Mouse (Mus musculus) adrenal gland, postnatal 14 days (tissue): ENCODE results near the gene Ubqln4. TPM values are rescaled to one million over a fixed set of nuclear protein-coding genes. Genes with fewer than 3 reads are reported as not detected.

Experiments used
- DNase-seq: peaks from one replicate; pipeline ENCODE4 v3.0.0; 2021; ENCODE audit warnings: mixed read lengths
- total RNA-seq: library from RNA; stranded (reverse); gene quantifications from 2 replicates; pipeline ENCODE4 v1.2.3, GENCODE M21; 2021

The Ubqln4 gene
- total RNA-seq, 1 experiment from 2014 or later = 75.3 TPM

GRCm38 (mm10) chr3:88525021-88525420 lies 28.5 kb upstream of the Ubqln4 start:
- no peak for DNase-seq

DNA sequence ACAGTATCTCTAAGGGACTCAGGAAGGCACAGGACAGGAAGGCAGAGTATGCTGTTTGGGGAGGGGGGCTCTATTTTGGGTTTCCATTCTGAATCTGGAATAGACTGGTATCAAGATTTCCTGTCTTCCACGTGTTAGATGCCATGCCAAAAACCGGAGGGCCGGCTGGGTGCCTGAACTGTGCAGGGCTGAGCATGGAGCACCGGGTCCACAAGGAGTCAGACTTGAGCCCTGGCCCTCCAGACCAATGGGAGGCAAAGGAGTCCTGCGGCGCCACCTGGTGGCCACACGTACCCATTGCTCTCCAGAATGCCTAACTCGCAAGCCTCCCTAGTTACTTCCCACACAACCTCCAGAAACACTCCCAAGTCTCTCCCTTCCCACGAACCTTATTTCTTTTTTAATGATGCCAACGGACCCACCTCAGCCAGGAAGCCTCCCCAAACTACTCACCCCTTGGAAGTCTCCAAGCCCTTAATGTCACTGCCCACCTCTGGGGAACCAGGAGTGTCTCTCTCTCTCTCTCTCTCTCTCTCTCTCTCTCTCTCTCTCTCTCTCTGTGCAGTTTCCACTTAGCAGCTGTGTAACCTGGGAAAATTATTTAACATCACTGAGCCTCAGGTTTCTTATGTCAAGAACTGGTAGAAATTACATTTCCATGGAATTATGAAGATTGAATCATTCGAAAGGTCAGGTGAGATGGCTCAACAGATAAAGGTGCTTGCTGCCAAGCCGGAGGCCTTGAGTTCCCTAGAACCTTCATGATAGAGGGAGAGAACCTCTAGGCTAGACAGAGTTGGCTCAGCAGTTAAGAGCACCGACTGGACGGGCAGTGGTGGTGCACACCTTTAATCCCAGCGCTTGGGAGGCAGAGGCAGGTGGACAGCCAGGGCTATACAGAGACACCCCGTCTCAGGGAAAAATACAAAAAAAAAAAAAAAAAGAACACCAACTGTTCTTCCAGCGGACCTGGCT lies 27.1 kb upstream of the Ubqln4 start:
- peak; percentile 94 for DNase-seq

- peak; percentile 37 for DNase-seq
Observed at GRCm38 (mm10) chr3:88527565-88527964, 26.0 kb upstream of the Ubqln4 start.

- no peak for DNase-seq
Observed at GRCm38 (mm10) chr3:88528646-88529045, 24.9 kb upstream of the Ubqln4 start.

- DNase-seq = no peak
Observed at GRCm38 (mm10) chr3:88529204-88530000, 24.2 kb upstream of the Ubqln4 start.

- no peak for DNase-seq
Observed at GRCm38 (mm10) chr3:88530082-88530864, 23.3 kb upstream of the Ubqln4 start.

GRCm38 (mm10) chr3:88531348-88532298 lies 21.9 kb upstream of the Ubqln4 start:
- peak; percentile 93 for DNase-seq

- DNase-seq = no peak
Observed at GRCm38 (mm10) chr3:88532299-88532674, 21.3 kb upstream of the Ubqln4 start, which contains the start of gene Mex3a. Mex3a (plus strand) TSS chr3:88532395.

DNA sequence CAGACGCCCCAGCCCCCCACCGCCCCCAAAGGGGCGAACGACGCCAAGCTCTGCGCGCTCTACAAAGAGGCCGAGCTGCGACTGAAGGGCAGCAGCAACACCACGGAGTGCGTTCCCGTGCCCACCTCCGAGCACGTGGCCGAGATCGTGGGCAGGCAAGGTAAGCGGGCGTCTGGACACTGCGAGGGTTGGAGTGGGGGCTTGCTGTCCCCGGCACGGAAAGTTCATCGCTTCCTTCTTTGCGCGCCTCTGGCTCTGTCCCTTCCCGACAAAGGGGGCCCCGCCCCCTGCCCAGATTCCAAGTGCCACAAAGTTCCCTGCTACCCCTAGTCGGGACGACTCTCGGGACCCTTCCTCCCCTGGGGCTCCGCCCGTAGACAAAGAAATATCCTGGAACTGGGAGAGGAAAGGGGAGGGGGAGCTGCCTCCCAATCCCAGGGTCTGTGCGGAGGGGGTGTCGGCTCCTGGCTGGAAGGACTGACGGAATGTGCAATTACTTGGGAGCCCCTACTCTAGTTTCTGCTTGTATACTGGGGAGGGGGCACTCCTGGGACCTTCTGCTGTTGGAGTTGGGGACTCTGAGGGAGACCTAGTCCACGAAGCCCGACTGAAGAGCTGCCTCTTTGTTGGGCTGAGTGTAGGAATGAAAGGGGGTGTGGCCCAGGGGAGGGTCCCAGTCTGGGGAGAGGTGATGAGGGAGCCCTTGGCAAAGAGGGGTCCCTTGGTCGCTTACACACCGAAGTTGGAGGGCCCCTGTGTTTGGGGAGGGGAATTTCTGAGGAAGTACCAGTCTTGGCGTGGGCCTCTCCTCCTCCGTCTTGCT lies 20.7 kb upstream of the Ubqln4 start:
- DNase-seq = peak; percentile 52

DNA sequence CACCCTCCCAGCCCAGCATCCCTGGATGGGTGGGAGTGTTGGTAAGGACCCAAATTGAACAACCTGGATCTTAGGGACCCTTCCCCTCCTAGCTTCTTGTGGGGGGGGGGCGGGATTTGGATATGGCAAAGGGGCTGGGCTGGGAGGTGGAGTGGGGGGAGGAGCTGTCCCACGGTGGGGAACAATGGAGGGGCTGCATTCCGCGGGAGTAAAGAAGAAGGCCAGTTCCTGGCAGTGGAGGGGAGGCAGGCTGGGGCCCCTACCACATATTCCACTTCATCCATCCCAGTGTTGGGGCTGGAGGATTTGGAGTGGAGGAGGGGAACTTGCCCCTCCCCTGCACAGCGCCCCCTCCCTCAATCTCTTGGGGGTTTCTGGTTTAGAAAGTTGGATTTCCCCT lies 19.9 kb upstream of the Ubqln4 start:
- no peak for DNase-seq

DNA sequence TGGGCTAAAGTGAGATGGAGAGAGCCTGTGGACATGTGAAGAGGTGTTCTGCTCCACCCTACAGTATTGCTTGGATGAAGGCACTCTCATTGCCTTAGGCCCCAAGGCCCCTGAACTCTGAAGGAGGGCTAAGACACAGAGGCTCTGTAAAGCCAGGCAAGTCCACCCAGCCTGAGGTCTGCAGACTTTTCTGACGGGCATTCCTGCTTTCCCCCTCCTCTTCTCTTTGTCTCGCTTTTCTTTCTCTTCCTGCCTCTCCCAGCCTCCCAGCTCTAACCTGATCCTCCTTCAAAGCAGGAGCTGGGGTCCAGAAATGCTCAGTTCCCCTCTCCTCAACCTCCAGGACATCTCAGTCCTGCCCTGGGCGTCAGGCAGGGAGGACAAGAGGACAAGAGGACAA lies 18.6 kb upstream of the Ubqln4 start:
- no peak for DNase-seq

GRCm38 (mm10) chr3:88535527-88535926 lies 18.0 kb upstream of the Ubqln4 start:
- no peak for DNase-seq

DNA sequence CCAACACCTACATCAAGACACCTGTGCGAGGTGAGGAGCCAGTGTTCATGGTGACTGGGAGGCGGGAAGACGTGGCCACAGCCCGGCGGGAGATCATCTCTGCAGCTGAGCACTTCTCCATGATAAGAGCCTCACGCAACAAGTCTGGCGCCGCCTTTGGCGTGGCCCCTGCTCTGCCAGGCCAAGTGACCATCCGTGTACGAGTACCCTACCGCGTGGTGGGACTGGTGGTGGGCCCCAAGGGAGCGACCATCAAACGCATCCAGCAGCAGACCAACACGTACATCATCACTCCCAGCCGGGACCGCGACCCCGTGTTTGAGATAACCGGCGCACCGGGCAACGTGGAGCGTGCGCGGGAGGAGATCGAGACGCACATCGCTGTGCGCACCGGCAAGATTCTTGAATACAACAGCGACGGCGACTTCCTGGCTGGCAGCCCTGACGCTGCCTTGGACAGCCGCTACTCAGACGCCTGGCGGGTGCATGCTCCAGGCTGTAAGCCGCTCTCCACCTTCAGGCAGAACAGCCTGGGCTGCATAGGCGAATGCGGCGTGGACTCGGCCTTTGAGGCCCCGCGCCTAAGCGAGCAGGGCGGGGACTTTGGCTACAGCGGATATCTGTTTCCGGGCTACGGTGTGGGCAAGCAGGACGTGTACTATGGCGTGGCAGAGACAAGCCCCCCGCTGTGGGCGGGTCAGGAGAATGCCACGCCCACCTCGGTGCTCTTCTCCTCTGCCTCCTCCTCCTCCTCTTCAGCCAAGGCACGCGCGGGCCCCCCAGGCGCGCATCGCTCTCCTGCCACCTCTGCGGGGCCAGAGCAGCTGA lies 17.2 kb upstream of the Ubqln4 start:
- peak; percentile 86 for DNase-seq

DNA sequence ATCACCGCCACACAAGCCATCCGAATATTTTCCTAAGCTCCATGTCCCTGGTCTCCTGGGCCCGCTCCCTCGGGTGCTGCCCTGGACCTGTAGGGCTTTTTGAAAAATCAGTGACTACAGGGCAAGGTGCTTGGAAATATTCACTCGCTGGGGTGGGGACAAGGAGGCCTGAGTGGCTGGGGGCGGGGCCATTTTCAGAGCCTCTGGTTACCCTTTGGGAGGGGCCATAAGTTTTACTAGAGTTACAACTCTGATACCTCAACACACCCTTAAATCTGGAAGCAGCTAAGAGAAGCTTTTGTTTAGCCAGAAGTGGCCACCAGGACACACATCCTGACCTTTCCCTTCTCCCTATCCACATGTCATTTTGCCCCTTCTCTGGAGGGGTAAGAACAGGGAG lies 16.4 kb upstream of the Ubqln4 start:
- DNase-seq = no peak

DNA sequence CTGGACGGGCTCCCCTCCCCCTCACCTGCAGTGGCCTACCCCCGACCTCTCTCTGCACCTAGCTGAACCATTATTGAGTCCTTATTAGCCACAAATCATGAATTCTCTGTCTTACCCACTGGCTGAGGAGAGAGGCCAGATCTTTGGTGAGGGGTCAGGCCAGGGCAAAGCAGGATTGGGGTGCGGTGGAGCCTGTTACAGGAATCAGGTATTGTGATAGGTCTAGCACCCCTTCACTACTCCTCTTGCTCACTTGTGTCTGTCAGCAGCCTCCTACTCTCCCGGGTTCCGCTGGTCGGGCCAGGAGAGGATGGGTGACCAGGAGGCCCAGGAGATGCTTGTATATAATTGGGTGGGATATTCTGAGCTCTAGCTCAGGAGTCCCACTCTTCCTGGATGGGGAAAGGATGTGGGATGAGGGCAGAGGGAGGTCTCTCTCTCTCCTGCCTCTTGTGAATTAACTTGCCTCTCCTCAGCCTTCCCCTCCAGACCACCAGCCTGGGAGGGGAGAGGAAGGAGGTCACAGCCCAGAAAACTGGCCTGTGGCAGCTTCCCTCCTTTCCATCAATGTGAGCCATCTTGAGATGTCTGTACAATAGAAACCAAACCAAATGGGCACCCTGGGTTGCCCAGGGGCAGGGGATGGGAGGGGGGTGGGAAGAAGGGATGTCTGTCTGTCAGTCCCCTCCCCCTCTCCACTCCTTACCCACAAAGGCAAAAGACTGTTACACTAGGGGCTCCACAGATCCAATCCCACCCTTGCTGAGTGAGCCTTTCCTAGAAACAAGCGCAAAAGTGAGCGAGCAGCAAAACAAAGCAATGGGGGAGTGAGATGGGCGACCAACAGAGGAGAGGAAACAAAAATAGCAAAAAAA lies 15.1 kb upstream of the Ubqln4 start:
- no peak for DNase-seq

DNA sequence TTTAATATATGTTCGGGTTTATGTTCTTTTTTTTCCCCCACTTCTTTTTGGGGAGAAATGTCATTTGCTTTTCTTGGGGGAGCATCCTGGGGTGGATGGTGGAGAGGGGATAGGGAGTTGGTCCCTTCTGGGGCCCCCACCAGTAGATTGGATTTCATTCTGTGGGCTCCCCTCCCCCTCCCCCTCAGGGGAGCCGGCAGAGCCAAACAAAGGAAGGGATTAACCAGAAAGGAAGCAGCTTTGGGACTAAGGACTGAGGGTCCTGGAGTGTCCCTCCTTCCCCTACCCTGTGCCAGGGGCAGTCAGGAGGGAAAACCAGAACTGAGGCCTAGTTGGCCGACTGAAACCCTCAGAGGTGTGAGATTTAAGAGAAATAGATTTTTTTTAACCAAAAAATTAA lies 14.2 kb upstream of the Ubqln4 start:
- no peak for DNase-seq

DNA sequence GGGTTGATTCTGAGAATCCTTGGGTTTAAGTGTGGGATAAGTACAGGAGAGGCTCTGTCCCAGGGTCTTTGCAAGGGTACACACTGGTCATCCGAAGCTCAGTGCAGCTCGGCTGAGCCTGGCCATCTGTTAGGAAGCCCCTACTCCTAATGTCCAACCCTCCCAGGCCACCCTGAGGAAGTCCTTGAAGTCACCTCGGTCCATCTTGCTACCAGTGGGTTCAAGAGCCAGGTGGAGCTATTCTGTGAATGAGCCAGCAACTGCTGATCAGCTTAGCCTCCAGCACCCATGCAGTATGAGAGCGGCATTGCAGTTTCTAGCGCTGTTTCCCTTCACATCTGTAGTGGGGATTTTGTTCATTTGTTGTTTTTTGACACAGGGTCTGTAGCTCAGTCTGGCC lies 13.5 kb upstream of the Ubqln4 start:
- no peak for DNase-seq
